Mouse (Mus musculus): ENCODE data around the gene Cdk17.

Cdk17 gene

GRCm38 (mm10) chr10:93160807-93161510 is at the start of gene Cdk17:
Gene Cdk17, plus strand, starts transcription at chr10:93160875.
- peak; percentile 53 to 67 for DNase-seq (ENCODE audit: low spot score in 2 of 2)

GRCm38 (mm10) chr10:93111412-93111811 is 49.3 kb upstream of the Cdk17 start:
- no peak for DNase-seq (ENCODE audit: low spot score in 2 of 2)

- no peak for DNase-seq (ENCODE audit: low spot score in 2 of 2)
These were observed 48.7 kb upstream of the Cdk17 start for GRCm38 (mm10) chr10:93112021-93112420.

GRCm38 (mm10) chr10:93113968-93114367 is 46.7 kb upstream of the Cdk17 start:
- DNase-seq (ENCODE audit: low spot score in 2 of 2): no peak

GRCm38 (mm10) chr10:93114782-93115181 is 45.9 kb upstream of the Cdk17 start:
- no peak for DNase-seq (ENCODE audit: low spot score in 2 of 2)

GRCm38 (mm10) chr10:93115743-93116142 is 44.9 kb upstream of the Cdk17 start:
- DNase-seq (ENCODE audit: low spot score in 2 of 2): no peak

GRCm38 (mm10) chr10:93116636-93117035 is 44.0 kb upstream of the Cdk17 start:
- DNase-seq (ENCODE audit: low spot score in 2 of 2): no peak

GRCm38 (mm10) chr10:93119809-93120208 is 40.9 kb upstream of the Cdk17 start:
- peak; percentile 66 to 71 for DNase-seq (ENCODE audit: low spot score in 2 of 2)

GRCm38 (mm10) chr10:93121262-93121860 is 39.3 kb upstream of the Cdk17 start:
- DNase-seq (ENCODE audit: low spot score in 2 of 2): no peak

- DNase-seq (ENCODE audit: low spot score in 2 of 2): no peak
These were observed 38.1 kb upstream of the Cdk17 start for GRCm38 (mm10) chr10:93122399-93123184.

GRCm38 (mm10) chr10:93123310-93123709 is 37.4 kb upstream of the Cdk17 start:
- no peak for DNase-seq (ENCODE audit: low spot score in 2 of 2)

- DNase-seq (ENCODE audit: low spot score in 2 of 2): no peak
These were observed 36.6 kb upstream of the Cdk17 start for GRCm38 (mm10) chr10:93123957-93124613.

GRCm38 (mm10) chr10:93126025-93126424 is 34.6 kb upstream of the Cdk17 start:
- DNase-seq (ENCODE audit: low spot score in 2 of 2): no peak

- DNase-seq (ENCODE audit: low spot score in 2 of 2): no peak
These were observed 32.1 kb upstream of the Cdk17 start for GRCm38 (mm10) chr10:93128566-93128965.

- DNase-seq (ENCODE audit: low spot score in 2 of 2): no peak
These were observed 31.3 kb upstream of the Cdk17 start for GRCm38 (mm10) chr10:93129345-93129744.

- no peak for DNase-seq (ENCODE audit: low spot score in 2 of 2)
These were observed 30.7 kb upstream of the Cdk17 start for GRCm38 (mm10) chr10:93129904-93130455.

- no peak for DNase-seq (ENCODE audit: low spot score in 2 of 2)
These were observed 30.2 kb upstream of the Cdk17 start for GRCm38 (mm10) chr10:93130456-93130940.

GRCm38 (mm10) chr10:93131865-93132566 is 28.7 kb upstream of the Cdk17 start:
- no peak for DNase-seq (ENCODE audit: low spot score in 2 of 2)

- no peak for DNase-seq (ENCODE audit: low spot score in 2 of 2)
These were observed 21.9 kb upstream of the Cdk17 start for GRCm38 (mm10) chr10:93138730-93139129.

GRCm38 (mm10) chr10:93140778-93141177 is 19.9 kb upstream of the Cdk17 start:
- DNase-seq (ENCODE audit: low spot score in 2 of 2): no peak

Measured in right cerebral cortex, adult 2 months (tissue).